Mouse (Mus musculus) c-Kit-positive CD71-negative TER-119-negative erythroid progenitor cells, embryonic 14.5 days (primary cell): ENCODE data around the gene Galnt10.
"Not testable (repeated sequence)": the region's sequence is repeated elsewhere in the genome, so short reads cannot be mapped to it uniquely, and the experiment has no call there.

Source experiments
- DNase-seq: peaks from one replicate; pipeline ENCODE4 v3.0.0-alpha.2; 2013; ENCODE audit warnings: low read depth

Galnt10 gene

GRCm38 (mm10) chr11:57790866-57791535 lies 145.8 kb downstream of the Galnt10 start:
- no peak for DNase-seq

DNA sequence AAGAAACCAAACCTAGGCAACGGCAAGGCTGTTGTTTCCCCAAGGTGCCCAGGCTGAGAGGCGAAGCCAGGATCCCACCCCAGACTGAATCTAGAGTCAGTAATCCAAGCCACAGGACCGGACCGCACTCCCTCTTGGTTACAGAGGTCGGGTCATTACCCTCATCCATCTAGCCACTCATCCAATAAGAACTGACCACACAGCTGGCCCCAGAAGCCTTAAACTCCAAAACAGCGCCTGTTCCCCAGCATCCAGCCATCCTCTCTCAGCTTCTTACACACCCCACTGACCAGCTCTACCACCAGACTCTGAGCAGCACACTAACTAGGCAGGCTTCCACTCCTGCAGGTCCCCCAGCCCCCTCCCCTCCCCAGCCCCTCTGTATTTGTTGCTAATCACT lies 149.8 kb downstream of the Galnt10 start:
- DNase-seq: no peak

DNA sequence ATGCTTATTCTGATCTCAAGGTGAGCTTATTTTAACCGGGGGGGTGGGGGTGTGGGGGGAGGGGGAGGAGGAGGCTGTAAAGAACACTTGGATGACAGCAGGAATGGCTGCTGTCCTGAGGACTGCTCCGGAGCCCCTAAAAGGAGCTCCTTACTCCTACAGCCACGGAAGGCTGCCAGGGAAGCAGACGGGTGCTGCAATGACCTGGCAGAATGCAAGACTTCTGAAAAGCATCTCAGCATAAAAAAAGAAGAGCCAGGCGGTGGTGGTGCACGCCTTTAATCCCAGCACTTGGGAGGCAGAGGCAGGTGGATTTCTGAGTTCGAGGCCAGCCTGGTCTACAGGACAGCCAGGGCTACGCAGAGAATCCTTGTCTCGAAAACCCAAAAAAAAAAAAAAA lies 152.6 kb downstream of the Galnt10 start:
- DNase-seq: no peak

DNA sequence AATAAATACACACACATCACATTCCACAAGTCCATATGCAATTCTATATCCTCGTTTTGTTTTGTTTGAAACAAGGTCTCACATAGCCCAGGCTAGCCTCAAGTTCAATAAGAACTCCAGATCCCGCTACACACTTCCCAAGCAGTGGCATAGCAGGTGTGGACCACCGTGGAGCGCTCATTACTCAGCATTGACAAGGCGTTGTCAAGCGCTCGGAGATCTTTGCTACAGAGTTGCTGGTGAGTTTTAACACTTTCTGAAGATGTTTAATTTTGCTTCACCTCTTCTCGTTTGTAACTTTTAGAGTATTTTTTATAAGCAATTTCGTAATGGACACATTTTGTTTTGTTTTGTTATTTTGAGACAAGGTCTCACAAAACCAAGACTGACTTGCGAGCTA lies 154.2 kb downstream of the Galnt10 start:
- no peak for DNase-seq

- DNase-seq: no peak
These were observed 155.2 kb downstream of the Galnt10 start for GRCm38 (mm10) chr11:57800266-57800951.

GRCm38 (mm10) chr11:57800971-57801765 lies 155.9 kb downstream of the Galnt10 start, which contains the start of gene Sap30l:
Sap30l (plus strand) TSS chr11:57801637.
- peak; percentile 89 for DNase-seq

GRCm38 (mm10) chr11:57801766-57802510 lies 156.7 kb downstream of the Galnt10 start:
- no peak for DNase-seq

- DNase-seq: no peak
These were observed 157.2 kb downstream of the Galnt10 start for GRCm38 (mm10) chr11:57802511-57802870.

DNA sequence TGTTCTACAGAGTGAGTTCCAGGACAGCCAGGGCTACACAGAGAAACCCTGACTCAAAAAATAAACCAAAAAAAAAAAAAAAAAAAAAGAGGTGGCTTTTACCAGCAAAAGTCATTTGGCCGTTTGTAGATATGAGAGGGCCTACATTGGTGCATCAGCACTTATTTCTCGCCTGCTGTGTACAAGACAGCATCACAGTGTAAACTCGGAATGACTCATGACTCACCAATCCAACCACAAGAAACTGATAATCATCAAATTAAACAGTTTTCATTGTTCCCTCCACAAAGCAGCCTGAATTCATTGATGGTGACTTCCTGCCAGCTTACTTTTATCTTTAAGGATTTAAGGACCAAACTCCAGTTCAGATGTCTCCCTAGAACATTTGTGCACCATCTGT lies 159.8 kb downstream of the Galnt10 start:
- no peak for DNase-seq

GRCm38 (mm10) chr11:57809017-57809731 lies 163.9 kb downstream of the Galnt10 start:
- DNase-seq: no peak

DNA sequence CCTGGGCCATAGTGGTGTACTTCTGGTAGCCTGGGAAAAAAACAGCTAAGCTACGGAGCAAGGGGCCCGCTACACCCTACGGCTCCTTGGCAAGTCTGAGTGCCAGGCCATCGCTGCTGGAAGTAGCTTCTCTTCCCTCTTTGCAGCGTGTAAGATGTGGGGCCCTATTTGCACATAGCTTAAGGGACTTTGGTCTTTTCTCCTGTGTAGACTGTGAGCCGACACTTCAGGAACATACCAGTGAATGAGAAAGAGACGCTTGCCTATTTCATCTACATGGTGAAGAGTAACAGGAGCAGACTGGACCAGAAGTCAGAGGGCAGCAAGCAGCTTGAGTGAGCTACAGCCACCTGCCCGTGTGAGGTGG lies 164.5 kb downstream of the Galnt10 start:
- DNase-seq: no peak

DNA sequence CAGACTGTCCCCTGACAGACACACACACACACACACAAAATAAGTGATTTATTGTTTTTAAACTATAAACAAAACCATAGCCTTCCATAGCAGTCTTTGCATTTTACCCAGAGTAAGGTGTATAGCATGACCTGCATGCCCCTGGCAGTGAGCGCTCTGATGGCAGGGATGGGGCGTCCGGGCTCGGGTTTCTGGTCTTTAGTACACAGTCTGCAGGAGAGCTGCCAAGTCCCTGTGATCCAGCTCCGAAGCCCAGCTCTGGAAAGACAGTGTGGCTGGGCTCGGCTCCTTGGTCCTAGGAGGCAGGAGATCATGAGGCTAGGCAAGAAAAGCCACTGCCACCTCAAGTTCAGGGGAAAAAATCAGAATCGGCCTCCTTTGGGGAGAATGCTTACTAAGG lies 165.8 kb downstream of the Galnt10 start:
- DNase-seq: no peak

DNA sequence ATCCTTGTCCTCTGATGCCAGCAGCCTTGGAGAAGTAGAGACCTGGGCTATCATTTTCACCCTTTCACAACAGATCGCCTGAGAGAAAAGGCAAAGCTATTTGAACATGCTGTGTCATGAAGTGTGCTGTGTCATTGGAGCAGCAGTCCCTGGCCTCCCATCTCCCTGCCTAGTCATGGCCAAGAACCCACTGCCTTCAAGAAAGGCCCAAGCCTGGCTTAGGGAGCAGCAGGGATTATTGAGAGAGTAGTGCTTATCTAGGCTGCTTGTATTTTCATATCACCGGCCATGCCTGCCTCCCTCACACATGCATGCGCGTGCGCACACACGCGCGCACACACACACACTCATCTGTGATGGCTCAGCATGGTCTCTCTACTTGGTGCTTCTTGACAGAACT lies 167.0 kb downstream of the Galnt10 start:
- DNase-seq: no peak

DNA sequence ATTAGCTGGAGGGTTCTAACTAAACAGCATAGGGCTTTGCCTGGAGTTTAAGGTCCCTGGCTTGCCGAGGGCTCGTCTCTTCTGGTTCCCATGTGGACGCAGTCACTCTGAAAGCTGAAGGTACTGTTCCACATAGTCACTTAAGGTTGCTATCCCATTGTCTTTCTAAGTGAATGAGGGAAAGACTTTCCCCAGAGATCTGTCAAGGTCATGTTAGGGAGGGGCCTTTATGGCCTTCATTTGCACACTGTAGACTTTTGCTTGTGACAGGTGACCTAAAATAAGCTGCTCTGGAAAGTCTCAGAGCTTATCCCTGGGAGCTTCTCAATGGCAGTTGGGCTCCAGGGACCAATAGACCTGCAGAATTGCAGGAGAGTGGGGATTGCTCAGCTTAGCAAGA lies 168.4 kb downstream of the Galnt10 start:
- no peak for DNase-seq

DNA sequence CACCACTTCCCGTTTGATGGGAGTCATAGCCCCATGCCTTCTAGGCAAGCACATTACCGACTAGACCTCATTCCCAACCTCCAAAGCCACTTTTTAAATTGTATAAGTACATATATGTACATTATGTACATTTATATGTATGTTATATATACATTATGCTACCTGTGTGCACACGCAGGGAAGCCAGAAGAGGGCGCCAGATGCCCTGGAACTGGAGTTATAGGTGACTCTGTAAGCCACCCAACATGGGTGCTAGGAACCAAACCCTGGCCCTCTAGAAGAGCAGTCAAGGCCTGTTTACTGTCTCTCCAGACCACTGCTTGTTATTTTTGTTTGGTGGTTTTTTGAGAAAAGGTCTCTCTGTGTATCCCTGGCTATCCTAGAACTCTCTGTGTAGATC lies 172.9 kb downstream of the Galnt10 start:
- no peak for DNase-seq

GRCm38 (mm10) chr11:57819999-57820581 lies 174.8 kb downstream of the Galnt10 start:
- DNase-seq: peak; percentile 61

DNA sequence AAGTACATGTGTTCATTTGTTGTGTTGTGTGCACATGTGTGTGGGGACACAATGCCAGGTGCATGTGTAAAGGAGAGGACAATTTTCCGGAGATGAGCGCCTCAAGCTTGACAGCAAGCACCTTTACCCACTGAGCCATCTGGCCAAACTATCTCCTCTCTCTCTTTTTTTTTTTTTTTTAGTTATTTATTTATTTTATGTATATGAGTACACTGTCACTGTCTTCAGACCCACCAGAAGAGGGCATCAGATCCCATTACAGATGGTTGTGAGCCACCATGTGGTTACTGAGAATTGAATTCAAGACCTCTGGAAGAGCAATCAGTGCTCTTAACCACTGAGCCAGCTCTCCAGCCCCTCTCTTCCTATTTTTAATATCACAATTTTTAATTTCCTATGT lies 177.9 kb downstream of the Galnt10 start:
- not testable (repeated sequence) for DNase-seq

DNA sequence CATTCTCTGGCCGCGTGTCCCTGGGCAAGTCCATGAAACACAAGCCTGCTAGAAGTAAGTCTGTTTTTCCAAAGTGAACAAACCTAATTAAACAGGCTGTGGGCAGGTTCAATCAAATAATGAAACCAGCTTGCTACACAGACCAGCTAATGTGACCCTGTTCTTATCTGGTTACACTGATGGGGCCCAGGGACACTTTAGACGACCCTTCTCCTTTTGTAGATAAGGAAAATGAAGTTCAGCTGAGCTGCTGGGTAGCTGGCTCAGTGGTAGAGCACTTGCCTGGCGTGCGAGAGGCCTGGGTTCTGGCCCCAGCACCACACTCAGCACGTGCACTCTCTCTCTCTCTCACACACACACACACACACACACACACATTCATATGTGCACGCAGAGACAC lies 178.5 kb downstream of the Galnt10 start:
- DNase-seq: no peak

DNA sequence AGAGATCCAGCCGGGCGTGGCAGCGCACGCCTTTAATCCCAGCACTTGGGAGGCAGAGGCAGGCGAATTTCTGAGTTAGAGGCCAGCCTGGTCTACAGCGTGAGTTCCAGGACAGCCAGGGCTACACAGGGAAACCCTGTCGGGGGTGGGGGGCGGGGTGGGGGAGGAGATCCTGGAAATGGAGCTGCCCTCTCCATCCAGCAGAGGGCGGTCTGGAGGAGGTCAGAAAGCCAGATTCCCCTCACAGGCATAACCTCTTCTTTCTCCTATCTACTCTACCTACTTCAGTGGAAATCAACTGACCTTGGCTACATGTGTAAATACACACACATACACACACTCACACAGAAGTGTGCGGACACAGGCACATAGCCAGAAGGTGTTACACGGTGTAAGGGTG lies 180.0 kb downstream of the Galnt10 start:
- DNase-seq: not testable (repeated sequence)

DNA sequence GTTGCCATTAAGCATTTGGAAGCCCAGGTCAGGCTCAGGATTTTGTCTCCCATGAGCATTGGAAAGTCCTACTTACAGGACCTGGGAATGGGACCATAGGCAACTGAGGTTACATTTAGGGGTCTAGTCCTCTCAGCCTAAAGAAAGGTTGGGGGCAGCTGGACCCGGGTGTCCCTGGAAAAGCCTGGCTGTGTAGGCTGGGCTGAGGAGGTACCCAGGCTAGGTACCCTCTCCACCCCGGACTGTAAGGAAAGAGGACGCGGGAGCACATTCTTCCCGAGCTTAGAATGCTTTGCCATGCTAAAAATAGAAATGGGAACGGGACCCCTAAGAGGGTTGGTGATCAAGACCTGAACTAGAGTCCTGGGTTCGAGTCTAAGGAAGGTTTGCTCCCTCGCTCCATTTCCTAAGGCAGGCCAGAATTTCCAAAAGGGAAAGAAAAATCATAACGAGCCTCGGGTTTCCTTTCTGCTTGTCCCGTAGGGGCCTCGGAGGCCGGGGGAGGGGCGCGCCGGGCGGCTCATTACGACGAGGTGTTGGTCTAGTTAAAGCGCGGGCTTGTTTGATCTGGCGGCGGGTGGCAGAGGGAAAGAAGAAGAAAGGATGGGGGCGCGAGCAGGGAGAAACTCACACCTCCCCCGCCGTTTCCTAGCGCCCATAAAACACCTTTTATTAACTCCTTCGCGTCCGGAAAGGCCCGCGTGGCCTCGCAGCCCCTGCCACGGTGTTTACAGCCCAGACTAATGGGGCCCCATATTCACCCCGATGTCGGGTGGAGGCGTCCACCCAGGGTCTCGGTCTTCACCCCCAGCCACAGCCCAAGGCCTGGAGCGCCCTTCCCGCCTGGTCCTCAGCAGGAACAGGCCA lies 182.0 kb downstream of the Galnt10 start:
- DNase-seq: no peak
